Mouse (Mus musculus): ENCODE results near the gene Mpg.

Gene Mpg

DNA sequence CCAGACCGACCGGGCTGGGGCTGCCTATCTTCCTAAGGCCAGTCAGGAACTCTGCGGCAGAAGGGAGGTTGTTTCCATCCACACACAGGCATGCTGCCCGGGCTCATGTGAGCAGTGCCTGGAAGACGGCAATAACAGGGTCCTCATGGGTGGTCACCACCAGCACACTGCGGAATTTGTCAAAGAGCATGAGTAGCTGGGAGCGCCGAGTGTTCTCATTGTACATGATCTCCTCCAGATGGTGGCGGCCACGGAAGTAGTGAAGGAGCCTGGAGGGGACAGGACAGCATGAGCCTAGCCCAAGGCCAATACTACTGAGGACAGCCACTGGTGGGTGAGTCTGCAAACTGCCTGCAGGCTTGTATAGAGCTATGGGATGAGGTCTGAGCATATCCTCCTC lies 6.5 kb downstream of the Mpg start:
- peak; percentile 34 for DNase-seq

GRCm38 (mm10) chr11:32233895-32234294 lies 7.6 kb downstream of the Mpg start:
- DNase-seq: peak; percentile 46

- DNase-seq: peak; percentile 10
Measured at GRCm38 (mm10) chr11:32234816-32235485, 8.6 kb downstream of the Mpg start.

- peak; percentile 56 for DNase-seq
Measured at GRCm38 (mm10) chr11:32235646-32236045, 9.3 kb downstream of the Mpg start.

- DNase-seq: peak; percentile 18
Measured at GRCm38 (mm10) chr11:32236132-32236531, 9.8 kb downstream of the Mpg start.

GRCm38 (mm10) chr11:32236712-32237410 lies 10.6 kb downstream of the Mpg start:
- DNase-seq: peak; percentile 68

DNA sequence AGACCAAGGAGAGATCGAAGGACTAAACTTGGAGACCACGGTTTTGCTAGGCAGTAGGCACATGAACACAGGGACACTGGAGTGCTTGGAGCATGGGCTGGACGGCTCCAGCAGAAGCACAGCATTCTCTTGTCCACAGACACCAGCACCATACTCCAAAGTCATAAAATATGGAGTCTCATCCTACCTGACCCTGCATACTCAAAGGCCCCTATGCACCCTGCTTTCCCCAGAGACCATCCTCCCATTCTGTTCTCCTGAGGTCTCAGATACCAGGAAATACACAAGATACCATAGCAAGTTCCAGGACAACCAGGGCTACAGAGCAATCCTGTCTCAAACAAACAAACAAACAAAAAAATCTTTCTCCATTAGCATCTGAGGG lies 11.1 kb downstream of the Mpg start:
- DNase-seq: no peak

DNA sequence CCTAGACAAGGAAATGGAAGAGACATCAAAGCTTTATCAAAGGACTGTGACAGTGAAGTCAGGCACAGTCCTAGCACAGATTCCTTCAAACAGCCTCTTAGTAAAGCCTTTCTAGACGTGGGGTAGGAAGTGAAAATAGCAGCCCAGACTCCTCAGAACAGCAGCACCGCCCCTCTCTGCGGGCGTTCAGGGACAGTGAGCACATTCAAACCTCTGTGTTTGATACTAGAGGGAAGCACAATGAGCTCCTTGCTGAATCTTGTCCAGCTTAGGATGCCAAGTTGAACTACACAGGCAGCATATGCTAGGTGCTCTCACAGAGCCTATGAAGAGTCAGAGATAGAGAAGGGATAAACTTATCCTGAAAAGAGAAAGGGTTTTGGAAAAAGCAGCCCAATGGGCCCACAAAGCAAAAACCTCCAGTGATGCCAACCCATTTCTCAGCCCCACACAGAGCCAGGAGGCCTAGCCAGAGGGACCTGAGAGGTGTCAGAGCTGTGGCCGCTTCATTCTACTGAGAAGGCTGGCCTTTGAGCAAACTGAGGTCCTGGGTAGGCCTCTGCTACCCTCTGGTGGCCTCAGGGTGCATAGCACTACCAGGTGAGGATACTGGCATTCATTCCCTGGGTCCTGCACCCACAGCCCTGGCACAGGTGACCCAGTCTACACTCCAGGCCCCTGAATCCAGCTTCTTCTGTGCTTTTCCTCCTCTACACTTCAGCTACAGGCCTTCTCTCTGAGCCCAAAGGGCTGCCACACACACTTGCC lies 12.0 kb downstream of the Mpg start:
- DNase-seq: peak; percentile 81

DNA sequence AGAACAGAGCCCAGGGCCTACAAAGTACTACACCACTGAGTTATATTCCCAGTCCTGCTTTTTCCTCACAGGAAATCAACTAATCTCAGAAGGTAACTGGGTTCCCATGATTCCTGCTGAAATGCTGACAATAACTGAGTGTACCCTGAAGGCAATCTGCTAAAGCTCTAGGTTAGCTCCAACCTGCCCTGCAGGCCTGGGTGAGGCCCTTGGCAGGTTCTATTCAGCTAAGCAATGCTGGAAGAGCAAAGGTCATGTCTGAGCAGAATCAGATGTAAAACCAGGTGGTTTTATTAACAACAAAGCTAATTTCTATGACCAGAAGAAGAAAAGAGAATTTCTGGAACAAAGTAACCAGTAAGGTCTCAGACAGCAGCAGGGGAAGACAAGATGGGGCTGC lies 15.1 kb downstream of the Mpg start:
- DNase-seq: no peak

DNA sequence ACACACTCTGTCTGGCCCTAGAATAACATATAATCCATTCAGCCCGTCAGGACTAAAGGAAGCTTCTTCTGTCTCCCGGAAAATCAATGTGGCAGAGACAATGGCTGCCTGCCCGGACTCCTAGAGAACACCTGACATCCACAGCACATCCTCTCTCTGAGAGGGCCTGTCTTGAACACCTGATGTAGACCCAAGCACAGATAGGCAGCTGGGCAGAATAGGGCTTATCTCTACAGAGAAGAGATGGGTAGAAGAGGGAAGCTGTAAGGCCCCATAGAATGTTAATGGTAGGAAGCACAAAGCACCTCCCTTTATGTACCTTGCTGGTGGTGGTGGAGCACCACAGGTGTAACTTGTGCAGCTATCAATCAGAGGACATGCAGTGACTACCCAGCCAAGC lies 15.9 kb downstream of the Mpg start:
- no peak for DNase-seq

- no peak for DNase-seq
Measured at GRCm38 (mm10) chr11:32243205-32243955, 17.1 kb downstream of the Mpg start.

DNA sequence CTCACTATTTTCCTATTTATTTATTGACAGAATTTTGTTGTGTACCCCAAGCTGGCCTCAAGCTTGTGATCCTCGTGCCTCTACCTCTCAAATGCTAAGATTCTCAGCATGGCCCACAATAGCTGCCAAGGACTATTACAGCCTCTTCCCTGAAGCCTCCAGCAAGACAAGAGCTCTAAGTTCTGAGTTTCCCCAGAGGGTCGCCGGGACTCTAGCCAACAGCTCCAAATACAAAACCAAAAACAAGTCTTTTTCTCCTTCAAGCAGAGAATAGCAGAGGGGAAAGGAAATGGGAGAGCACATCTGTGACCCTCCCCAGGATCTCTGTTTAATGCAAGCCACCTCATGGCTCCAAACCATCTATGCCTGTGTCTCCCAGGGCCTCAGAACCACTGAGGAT lies 17.8 kb downstream of the Mpg start:
- DNase-seq: no peak

GRCm38 (mm10) chr11:32244617-32245016 lies 18.3 kb downstream of the Mpg start:
- DNase-seq: no peak

DNA sequence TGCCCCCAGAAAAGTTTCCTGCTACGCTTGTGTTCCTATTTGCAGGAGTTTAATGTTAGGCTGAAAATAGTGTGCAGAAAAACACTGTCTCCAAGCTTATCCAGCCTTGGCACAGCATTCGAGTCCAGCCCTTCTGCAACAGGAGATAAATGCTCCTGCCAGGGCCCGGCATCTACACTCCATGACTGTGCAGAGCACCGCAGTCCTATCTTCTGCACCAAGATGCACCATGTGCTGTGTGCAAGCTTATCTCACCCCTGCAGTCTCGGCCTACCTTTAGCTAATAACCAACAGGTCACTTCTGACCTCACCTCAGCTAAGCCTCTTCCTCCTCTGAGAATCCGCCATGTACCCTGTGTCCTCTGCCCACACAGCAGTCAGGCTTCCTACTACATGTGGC lies 19.3 kb downstream of the Mpg start:
- no peak for DNase-seq

- DNase-seq: no peak
Measured at GRCm38 (mm10) chr11:32247068-32247467, 20.8 kb downstream of the Mpg start.

- no peak for DNase-seq
Measured at GRCm38 (mm10) chr11:32248350-32248749, 22.0 kb downstream of the Mpg start.

DNA sequence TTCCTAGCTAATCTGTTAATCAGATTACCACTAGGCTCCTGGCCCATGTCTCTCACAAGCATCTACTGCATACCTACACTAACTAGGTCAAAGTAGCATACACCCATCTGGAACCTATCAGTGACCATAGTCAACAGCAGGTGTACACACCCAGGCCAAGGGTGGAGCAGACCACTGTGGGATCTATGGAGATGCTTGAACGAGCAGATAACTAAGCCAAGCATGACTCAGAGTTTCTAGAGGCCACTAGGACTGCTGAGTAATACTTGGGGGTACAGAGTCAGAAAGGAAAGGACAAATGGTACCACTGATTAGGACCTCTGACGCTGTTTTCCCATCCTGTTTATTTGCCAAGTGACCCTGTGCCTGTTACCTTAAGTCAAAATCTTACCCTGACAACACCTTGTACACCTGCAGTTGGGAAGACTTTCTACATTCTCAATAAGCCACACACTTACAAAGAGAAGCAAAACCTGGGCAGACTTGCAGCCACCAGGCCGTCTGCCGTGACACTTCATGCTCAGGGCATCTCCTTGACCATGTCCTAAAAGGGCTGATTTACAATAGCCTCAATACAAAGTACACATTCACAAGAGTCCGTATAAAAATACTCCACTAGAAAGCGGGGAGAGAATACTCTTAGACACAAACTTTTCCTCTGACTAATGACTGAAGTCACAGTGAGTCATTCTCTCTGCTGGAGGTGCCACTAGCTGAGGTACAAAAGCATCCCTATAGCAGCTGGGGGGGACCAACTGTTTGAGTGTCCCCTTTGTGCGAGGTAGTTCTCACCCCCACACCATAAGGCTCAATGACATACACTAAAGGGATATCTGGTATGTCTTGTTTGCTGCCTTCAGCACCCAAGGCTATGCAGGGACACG lies 24.8 kb downstream of the Mpg start:
- DNase-seq: no peak

GRCm38 (mm10) chr11:32253121-32253520 lies 26.8 kb downstream of the Mpg start:
- no peak for DNase-seq

DNA sequence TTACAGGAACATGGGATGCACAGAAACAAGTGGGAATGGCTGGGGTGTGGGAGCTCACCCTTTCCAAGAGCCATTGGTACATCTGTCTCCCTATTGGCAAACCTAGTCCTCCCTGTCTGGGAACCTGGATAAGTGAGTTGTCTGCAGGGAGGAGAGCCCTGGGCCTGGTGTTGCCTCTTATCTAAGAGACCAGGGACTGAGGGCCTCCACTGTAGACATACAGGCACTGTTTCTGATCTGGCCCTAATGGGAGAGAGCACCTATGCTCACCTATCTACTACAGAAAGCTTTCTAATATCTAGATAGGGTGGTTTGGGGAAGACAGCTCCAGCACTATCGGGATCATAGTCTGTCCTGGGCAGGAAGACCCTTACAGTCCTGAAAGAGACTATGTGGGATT lies 29.8 kb downstream of the Mpg start:
- DNase-seq: no peak

DNA sequence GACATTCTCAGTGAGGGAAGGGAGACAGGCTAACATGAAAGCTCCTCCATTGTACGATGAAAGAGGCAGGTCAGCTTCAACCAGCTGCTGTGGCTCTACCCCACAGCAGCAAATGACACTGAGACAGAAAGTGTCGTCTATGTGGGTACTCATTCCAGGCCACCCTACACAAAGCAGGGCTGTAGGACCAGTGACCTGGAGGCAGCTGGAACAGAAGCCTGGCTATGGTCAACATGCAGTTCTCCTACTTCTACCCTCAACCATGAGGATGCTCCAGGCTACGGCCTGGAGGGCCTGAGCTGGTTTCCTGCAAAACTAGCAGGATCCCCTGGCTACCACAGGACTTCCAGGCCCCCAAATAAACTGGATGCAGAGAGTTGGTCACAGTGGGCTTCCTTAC lies 30.3 kb downstream of the Mpg start:
- DNase-seq: no peak

GRCm38 (mm10) chr11:32262674-32263415 lies 36.5 kb downstream of the Mpg start:
- DNase-seq: no peak
